Mouse (Mus musculus) 3134 (cell line): ENCODE results near the gene Dlg2.

ENCODE experiments used
- DNase-seq: peaks from one replicate; pipeline ENCODE4 v3.0.0-alpha.2; 2011; ENCODE audit warnings: low spot score; ENCODE audit not compliant: insufficient read length; ENCODE audit errors: extremely low read depth

The Dlg2 gene

DNA sequence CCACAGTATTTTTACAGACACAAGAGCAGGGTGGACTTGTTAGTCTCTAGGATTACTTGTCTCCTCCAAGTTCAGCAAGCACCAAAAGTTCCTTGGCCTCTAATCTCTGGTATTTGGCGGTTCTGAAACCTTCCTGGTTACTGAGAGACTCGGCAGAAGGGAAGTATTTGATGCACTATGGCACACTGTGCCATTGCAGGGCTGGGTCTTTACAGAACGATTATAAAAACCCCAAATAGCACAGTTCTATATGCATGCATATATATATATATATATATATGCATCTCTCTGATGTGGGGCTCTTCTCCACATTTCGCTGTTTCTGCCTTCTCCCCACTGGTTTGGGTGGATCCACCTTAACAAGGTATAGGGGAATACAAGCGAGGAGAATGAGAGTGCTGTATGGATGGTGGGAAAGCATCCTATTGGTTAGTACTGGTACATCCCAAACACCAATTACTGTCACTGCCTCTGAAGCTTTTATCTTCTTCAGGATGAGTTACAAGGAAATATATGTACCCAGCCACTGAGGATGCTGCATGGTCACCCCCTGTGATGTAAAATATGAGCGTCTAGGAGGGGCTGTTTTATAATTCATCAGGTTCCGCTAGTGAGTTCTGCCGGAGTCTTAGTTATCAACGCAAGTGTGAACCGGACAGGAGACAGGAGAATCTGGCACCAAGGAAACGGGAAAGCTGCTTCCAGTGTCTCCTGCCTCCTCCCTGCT, 1758.2 kb downstream of the Dlg2 start:
- no peak for DNase-seq

DNA sequence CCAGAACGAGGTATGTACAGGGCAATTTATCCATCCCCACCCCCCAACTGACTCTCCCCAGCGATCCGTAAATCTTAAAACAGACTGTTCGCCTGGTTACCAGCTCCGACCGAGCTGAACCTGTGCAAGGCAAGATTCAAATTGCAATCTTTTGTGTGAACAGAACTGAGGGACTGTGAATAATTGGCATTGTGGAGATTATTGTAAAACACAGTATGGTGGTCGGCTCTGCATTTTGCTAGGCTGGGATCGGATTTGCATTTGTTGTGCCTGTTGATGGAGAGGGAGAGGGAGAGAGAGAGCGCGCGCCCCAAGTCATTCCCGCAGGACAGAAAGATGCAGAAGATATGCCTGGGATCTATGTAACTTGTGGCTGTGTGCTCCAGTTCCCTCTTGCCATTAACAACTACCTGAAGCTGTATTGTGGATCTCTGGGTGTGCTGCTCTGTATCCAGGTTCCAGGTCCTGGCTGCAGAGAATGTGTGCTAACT, 1759.1 kb downstream of the Dlg2 start:
- no peak for DNase-seq

DNA sequence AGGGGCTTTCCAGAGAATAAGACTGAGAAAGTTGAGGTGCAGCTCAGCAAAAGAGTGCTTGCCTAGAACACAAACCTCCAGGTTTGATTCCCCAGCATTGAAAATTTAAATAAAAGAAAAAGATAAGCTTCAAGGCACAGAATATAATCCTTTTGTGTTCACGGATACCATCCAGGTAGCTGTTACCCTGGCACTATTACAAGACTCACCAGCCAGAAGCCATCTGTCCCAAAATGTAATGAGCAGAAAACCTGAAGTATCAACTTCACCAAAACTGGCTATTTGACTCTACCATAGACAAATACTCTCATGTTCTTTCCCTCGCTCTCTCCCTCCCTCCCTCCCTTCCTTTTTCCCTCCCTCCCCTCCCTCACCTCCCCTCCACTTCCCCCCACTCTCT, 1764.4 kb downstream of the Dlg2 start:
- DNase-seq, result no peak

DNA sequence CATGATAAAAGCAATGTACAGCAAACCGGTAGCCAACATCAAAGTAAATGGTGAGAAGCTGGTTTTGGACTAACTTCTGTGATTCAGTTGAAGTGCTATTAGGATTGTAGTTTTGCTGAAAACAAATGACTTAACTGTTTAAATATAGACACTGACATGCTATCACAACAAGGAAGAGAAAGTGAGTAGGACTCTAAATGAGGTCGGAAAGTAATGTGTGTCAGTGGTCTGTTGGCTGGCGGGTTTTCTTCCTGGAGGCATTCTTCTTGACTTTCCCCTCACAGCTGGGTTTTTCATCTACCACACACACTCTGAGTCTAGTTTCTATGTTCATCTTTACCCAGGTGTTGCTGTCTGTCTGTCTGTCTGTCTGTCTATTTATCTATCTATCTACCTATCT, 1771.1 kb downstream of the Dlg2 start:
- DNase-seq, result no peak

DNA sequence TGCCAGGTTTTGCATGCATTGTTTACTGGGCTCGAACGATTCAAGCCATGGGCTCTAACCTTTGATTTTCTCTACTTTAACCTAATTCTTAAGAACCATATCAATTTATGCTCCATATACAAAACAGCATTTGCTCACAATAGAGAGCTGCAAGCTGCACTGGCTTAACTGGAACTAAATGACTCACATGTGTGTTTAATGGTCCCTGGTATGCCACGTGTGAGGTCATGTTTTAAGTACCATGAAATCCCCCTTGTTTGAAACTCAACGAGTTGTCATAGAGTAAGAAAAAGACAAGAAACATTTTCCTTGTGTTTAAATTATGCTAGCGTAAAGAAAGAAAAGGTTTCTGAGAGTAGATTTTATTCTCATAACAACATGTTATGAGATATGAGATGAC, 1772.1 kb downstream of the Dlg2 start:
- DNase-seq, result no peak

DNA sequence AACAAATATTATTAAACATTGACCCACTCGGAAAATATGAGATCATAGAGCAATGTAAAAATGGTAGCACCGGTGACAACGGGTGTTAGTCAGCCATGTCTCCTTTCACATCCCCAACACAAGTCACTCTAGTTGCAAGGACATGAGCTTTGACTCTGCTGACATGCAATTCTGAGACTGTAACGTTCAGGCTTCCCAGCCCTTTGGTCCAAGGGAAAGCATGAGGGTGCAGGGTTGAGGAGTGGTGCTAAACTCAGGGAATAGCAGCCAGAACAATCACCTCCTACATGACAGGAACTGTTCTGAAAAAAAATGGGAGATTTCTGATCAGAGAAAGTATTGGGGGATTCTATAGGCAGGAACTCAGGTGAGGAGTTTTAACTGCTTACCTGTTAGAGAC, 1781.7 kb downstream of the Dlg2 start:
- no peak for DNase-seq

DNA sequence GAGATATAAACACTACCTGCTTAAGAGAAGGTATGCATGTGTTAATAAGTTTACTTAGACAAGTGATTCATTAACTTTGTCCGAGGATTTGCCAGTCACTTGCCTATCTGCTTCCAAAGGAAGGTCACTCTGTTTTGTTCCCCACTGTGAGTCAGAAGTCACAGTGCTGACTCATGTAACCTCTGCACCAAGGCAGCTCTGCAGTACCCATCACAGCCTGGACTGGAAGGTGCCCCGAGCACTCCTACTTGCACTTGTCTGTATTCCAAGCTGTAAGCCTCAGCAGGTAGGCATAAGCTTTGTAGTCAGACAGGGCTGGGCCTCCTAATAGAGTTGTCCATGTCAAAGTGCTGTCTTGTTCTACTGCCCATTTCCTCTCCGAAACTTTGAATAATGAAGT, 1782.2 kb downstream of the Dlg2 start:
- peak; percentile 2 for DNase-seq

DNA sequence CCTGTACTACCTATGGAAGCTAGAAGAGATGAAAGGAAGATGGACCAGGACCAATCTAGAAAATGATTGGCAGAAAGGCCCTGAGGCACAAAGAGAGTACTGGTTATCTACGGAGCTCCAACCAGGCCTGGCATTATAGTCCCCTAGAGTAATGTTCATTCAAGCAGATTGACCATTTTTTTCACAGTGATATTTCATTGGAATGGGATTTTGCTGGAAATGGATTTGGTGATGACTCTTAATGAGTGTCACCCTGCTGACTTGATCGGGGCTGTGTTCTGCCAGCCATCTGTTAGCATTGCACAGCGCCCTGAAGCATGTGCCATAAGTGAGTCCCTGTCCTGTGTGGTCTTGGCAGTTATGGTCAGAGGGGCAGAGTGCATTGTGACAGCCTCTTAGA, 1787.9 kb downstream of the Dlg2 start:
- DNase-seq, result no peak

DNA sequence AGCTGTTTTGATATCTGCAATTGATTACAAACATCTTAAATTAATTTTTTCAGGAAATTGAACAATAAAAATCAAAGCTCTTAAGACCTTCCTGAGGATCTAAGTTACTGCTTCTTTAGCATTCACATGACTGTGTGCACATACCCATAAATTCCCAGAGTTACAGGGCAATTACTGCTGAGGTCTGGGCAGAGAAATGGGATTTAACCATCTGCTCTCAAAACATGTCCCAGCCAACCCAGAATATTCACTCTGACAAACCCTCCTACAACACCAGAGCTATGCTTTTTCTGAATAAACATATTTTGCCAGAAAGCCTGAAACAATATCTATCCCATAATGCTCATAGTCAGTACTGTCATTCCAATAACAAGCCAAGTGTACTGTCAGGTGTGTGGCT, 1788.5 kb downstream of the Dlg2 start:
- DNase-seq, result no peak

DNA sequence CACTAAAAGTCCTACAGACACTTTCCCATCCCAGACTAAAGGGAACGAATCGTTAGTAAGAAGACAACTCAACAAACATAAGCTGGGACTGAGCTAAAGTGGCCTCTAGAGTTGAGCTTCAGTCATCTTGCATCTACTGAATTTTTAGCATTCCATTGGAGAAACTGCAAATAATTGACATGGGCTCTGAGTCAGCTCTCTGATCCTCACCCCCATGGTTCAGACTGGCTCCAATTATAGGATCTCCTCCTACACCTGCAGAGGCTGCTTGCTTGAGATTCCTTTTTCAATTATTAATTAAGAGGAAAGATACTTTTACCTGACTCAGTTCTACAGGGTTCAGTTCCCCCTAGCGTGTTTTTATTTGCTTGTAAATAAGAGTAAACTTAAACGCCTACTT, 1798.9 kb downstream of the Dlg2 start:
- DNase-seq, result no peak

DNA sequence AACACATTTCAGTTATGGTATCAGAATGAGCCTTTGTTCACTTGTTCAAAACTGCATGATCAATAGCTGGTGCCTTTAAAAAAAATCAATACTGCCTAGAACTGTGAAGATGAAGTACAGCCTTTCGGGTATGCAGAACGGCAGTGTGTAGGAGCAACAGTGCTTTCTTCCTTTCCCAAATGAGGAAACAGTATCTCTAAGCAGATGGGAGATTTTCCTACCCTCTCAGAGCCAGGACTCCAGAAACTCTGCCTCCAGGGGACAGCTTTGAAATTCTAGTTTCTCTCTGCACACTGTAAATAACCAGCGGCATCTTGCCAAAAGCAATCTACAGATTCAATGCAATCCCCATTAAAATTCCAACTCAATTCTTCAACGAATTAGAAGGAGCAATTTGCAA, 1801.2 kb downstream of the Dlg2 start:
- no peak for DNase-seq

DNA sequence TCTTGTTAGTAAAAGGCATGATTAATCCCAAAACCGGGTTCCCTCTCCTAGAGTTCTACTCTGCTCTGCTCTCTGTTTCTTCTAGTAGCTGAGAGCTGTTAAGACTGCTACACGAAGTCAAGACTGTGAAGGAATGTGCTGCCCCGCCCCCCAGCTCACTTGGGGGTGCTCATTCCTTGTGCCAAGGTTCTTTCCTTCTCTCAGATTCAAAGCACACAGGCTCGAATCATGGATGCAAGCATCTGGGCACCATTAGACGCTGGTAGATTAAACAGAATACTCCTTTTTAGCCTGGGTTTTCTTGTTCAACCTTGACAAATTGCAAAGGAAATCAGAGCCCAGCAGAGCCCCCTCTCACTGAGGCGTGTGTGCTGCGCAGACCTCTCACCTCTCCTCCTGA, 1804.5 kb downstream of the Dlg2 start:
- no peak for DNase-seq

DNA sequence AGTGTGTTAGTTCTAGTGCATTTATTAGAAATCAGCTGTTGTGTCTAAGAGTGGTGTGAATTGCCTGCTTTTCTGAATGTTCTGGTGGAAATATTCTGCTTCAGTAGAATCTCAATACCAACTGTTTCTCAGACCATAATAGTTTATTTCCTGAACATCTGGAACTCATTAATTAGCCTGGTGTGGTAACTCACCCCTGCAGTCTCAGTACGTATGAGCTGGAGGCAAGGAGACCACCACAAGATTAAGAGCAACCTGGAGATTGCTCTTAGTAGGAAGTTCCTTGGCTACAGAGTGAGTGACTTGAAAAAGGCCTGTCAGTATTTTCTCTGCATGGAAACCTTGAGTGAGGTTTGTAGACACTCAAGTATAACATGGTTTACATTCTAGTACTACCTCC, 1810.6 kb downstream of the Dlg2 start:
- DNase-seq, result no peak

DNA sequence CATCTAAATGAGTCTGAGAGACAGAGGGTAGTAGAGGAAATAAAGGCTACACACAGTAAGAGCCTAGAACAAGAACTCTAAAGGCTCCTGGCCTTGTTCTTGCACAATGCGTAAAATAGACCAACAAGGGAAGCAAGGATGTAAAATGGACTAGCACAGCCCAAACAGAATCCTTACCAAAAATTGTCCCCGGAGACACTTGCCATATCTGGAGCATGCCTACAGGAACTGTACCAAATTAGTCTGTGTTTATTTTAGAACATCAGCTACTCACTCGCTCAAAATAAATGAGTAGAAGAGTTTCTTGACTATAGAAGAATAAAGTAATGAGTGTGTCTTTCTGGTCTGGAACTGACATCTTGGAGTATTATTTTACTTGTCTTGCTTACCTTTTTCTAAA, 1812.3 kb downstream of the Dlg2 start:
- DNase-seq, result no peak

DNA sequence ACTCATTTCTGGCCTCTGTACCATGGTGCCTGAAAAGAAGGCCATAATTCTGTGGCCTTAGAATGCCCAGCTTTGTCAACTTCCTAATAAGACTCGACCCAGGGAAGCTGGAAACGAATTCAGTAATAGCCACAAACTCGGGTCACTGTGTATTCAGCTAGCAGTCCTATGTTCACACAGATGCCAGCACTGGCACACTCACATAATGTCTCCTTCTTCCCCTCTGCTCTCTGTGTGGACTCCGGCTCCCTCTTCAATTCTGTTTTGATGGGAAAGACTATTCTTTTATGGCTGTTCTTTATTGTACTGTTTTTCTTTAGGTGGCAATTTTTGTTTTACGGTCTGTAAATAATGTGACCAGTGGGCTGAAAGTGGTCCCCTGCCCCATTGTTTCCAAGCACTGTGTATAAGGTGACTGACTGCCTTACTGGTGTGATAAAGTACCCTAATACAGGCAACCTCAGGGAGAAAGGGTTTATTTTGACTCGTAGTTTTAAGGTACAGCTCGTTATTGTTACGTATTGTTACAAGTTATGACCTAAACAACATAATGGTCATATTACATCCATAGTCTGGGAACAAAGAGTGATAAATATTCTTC, 1816.5 kb downstream of the Dlg2 start:
- no peak for DNase-seq

DNA sequence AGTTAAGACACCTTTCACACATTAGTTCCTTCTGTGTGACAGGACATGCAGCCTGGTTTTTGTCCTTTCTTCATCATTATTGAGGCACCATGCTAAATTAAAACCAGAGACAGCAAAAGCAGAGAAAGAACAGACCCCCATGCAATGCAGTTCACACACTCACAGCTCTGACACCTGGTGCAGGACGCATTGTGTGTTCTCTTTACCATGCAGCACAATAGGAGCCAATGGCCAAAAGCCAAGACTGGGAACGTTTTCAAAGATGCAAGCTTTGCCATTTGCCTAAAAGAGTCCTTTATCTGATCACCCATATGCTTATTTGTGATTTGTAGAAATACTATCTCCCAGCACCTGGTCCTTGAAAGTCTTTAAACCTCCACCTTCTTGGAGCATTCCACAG, 1824.6 kb downstream of the Dlg2 start:
- no peak for DNase-seq

DNA sequence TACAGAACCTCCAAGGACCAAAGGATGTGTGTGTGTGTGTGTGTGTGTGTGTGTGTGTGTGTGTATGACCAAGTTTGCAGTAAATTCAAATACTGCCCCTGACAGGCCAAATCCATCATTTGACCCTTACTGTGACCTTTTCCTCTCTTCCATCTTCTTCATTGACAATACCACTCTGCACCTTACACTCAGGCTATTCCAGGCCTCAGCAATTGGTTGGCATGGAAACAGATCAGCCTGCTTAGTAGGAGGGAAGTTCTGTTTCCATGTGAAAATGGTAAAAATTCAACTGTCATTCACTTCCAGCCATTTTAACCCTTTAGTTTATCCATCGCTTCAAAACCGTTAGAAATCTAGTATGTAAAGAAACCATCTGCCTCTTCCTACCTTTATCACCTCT, 1831.2 kb downstream of the Dlg2 start:
- no peak for DNase-seq

DNA sequence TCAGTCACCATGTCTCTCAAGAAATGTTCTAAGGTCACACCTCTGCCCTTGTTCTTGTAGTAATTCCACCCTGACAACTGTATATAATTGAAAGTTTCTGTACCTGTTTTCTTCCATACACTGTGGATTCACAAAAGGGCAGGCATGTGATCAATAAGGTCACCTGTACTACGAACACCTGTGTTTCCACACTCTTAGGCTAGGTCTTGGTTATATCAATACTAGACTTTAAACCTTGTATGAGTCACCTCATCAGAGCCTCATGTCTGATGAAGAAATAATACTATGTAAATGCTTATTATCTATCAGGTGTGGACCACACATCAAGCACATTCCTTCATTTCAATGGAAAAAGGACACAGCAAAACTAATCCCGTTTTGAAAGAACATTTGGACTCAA, 1831.7 kb downstream of the Dlg2 start:
- DNase-seq, result no peak

DNA sequence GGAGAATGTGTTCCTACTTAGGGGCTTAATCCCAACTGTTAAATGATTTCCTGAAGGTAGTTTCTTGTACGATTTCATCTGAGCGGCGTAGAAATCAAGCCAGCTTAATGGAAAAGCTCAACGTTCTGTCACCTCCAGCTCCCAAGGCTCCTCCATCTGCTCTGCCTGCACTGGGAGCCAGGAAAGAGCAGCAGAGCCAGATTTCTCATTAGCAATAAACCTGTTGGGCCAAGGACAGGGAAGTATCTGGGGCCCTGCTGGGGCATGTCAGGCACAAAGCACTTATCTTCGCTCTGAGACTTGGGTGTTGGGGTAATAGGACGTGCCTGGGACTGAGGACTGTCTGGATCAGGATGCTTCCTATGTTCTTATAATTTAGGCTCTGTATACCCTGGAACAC, 1839.9 kb downstream of the Dlg2 start:
- no peak for DNase-seq

DNA sequence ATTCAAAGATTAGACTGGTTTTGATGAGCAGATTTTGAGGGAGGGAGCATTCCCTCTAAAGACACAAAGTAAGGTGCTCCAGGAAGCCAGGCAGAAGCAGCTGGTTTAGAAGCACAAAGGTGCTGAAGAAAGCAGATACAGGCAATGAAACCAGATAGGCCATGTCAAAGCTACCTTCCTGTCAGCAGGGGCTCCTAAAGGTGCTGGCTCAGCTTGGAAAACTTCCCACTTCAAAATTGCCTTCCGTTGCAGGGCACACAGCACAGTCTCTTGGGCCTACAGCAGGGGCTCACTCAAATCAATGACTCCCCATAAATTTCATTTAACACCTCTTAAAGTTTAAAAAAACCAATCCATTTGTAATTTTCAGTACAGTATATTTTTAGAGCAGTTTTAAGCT, 1843.0 kb downstream of the Dlg2 start:
- no peak for DNase-seq

DNA sequence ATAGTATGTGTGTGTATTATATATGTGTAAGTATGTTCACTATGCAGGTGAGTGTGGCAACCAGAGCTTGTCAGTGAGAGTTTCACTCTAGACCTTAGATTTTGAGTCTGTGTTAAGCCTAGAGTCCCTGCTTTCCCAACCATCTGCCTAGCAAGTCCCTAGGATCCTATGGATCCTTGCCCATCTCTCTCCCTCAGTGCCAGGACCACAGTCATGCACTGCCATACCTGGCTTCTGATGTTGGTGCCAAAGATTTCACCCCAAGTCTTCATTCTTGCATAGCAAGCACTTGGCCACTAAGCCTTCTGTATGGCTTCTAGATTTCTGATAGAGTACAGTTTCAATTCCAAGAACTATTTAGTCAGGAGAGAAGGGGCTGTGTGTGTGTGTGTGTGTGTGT, 1843.7 kb downstream of the Dlg2 start:
- no peak for DNase-seq

DNA sequence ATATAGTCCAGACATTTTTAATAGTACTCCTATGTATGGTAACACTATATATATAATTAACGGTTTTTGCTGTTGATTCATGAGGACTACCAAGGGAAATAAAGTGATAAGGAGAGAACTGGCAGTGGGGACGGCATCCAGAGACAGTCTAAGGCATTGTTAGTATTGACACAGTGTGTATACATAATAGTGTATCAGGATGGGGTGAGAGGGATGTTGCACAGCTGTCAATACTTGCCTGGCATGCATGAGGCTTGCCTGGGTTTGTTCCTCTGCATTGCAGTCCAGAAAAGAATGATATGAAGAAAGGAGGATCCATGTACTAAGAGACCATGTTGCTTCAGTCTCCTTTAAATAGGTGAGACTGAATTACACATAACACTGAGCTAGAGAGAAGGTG, 1845.3 kb downstream of the Dlg2 start:
- no peak for DNase-seq
